ENCODE assay signal across 18 mouse cellular contexts in genomic region chr1:144690340-144690739, GRCm38 (mm10).
A peak's percentile ranks its signal among the peaks of the same experiment; 100 is the strongest.
DNase-seq lines count a peak whose midpoint lies in the region; ATAC-seq and TF ChIP-seq lines count a peak whose summit lies in the region.
"Had no signal": no experiment of that assay in that cellular context is flagged by ENCODE, and none has a peak within 500 bp of the region (broad histone marks: within the 10 kb centered on the region; RNA-seq: fewer than 3 reads in every experiment).

No protein-coding gene starts in this region.

- H3K27ac ChIP-seq in midbrain, embryonic 16.5 days (ENCODE audit: low read length): no peak overlapping the region
- H3K27ac ChIP-seq in midbrain, embryonic 13.5 days: no peak overlapping the region
- no peak overlapping the region for H3K27ac ChIP-seq in hindbrain, postnatal 0 days
- H3K27ac ChIP-seq: embryonic facial prominence, embryonic 10.5 days; embryonic facial prominence, embryonic 12.5 days; forebrain, embryonic 13.5 days; forebrain, embryonic 15.5 days had no signal

- no peak overlapping the region for H3K4me2 ChIP-seq in midbrain, embryonic 16.5 days (ENCODE audit: low read length)
- no peak overlapping the region for H3K4me2 ChIP-seq in midbrain, embryonic 13.5 days (replicated peaks)
- H3K4me2 ChIP-seq in hindbrain, postnatal 0 days (ENCODE audit: low read depth, low read length): no peak overlapping the region
- H3K4me2 ChIP-seq: embryonic facial prominence, embryonic 12.5 days; forebrain, embryonic 13.5 days; forebrain, embryonic 15.5 days had no signal

- H3K4me1 ChIP-seq in midbrain, embryonic 16.5 days (ENCODE audit: control insufficient read depth, insufficient read depth, low read length): no peaks in the 10 kb centered on the region
- H3K4me1 ChIP-seq in midbrain, embryonic 13.5 days (replicated peaks): no peaks in the 10 kb centered on the region
- H3K4me1 ChIP-seq in hindbrain, postnatal 0 days (ENCODE audit: insufficient read depth, low read length): no peaks in the 10 kb centered on the region
- H3K4me1 ChIP-seq: embryonic facial prominence, embryonic 10.5 days; embryonic facial prominence, embryonic 12.5 days; forebrain, embryonic 13.5 days; forebrain, embryonic 15.5 days had no signal

- H3K9ac ChIP-seq in midbrain, embryonic 16.5 days (ENCODE audit: low read depth, low read length): no peak overlapping the region
- H3K9ac ChIP-seq in midbrain, embryonic 13.5 days (replicated peaks): no peak overlapping the region
- no peak overlapping the region for H3K9ac ChIP-seq in hindbrain, postnatal 0 days (replicated peaks; ENCODE audit: low read length)
- H3K9ac ChIP-seq: embryonic facial prominence, embryonic 12.5 days; forebrain, embryonic 13.5 days; forebrain, embryonic 15.5 days; forebrain, postnatal 0 days had no signal

- H3K9me3 ChIP-seq in midbrain, embryonic 16.5 days (replicated peaks; ENCODE audit: control insufficient read depth, low read length, poor library complexity, severe bottlenecking): no peaks in the 10 kb centered on the region
- H3K9me3 ChIP-seq in midbrain, embryonic 13.5 days: no peaks in the 10 kb centered on the region
- H3K9me3 ChIP-seq in hindbrain, postnatal 0 days (ENCODE audit: low read length): no peaks in the 10 kb centered on the region
- H3K9me3 ChIP-seq: embryonic facial prominence, embryonic 10.5 days; embryonic facial prominence, embryonic 12.5 days; forebrain, embryonic 13.5 days; forebrain, embryonic 15.5 days had no signal

- intact Hi-C loops in gastrocnemius, postnatal 14 days (cut with DNase I; ENCODE audit: low total_unique reads): no loop called here

- H3K27me3 ChIP-seq in midbrain, embryonic 16.5 days (ENCODE audit: control insufficient read depth, insufficient read depth, low read depth, low read length): no peaks in the 10 kb centered on the region
- H3K27me3 ChIP-seq in midbrain, embryonic 13.5 days: no peaks in the 10 kb centered on the region
- no peaks in the 10 kb centered on the region for H3K27me3 ChIP-seq in hindbrain, postnatal 0 days (ENCODE audit: insufficient read depth, low read length)
- H3K27me3 ChIP-seq: embryonic facial prominence, embryonic 12.5 days; forebrain, embryonic 13.5 days; forebrain, embryonic 15.5 days had no signal

- H3K36me3 ChIP-seq in midbrain, embryonic 16.5 days (ENCODE audit: control insufficient read depth, insufficient read depth, low read length): no peaks in the 10 kb centered on the region
- no peaks in the 10 kb centered on the region for H3K36me3 ChIP-seq in midbrain, embryonic 13.5 days
- no peaks in the 10 kb centered on the region for H3K36me3 ChIP-seq in hindbrain, postnatal 0 days (ENCODE audit: insufficient read depth, low read length)
- H3K36me3 ChIP-seq: embryonic facial prominence, embryonic 10.5 days; embryonic facial prominence, embryonic 12.5 days; forebrain, embryonic 15.5 days had no signal

- WGBS in midbrain, embryonic 16.5 days: 62% methylated on average over 2 of the region's 2 CpGs
- 69% methylated on average over 2 of the region's 2 CpGs for WGBS in midbrain, embryonic 13.5 days
- 72% methylated on average over 2 of the region's 2 CpGs for WGBS in hindbrain, postnatal 0 days

- peak; percentile 28; the same call in 1 of the 2 replicates for ATAC-seq in midbrain, embryonic 16.5 days
- no peak for ATAC-seq in midbrain, embryonic 13.5 days
- peak; percentile 54; the same call in 1 of the 2 replicates for ATAC-seq in megakaryocyte progenitor cell, adult 5-6 weeks (replicated peaks; ENCODE audit: poor library complexity)
- ATAC-seq in hindbrain, postnatal 0 days: no peak
- ATAC-seq: forebrain, embryonic 13.5 days; forebrain, embryonic 15.5 days; forebrain, postnatal 0 days had no signal

- no peak for DNase-seq in gastrocnemius, postnatal 14 days
- DNase-seq in hindbrain, postnatal 0 days (ENCODE audit: low spot score): no peak
- DNase-seq: adrenal gland, adult 2 months; adrenal gland, postnatal 10 days; adrenal gland, postnatal 25 days; cerebellum, adult 11-12 months; cerebellum, adult 2 months; cerebellum, adult 9-10 months; cerebellum, postnatal 10 days; cerebellum, postnatal 25 days; forebrain, postnatal 0 days had no signal

- no peak for TF ChIP-seq CTCF in hindbrain, postnatal 0 days (IDR thresholded peaks at IDR 0.05; ENCODE audit: low read depth)

- H3K4me3 ChIP-seq in midbrain, embryonic 16.5 days (ENCODE audit: low read depth, low read length): no peak overlapping the region
- no peak overlapping the region for H3K4me3 ChIP-seq in midbrain, embryonic 13.5 days (replicated peaks)
- no peak overlapping the region for H3K4me3 ChIP-seq in hindbrain, postnatal 0 days (ENCODE audit: low read length)
- H3K4me3 ChIP-seq: embryonic facial prominence, embryonic 10.5 days; embryonic facial prominence, embryonic 12.5 days; forebrain, embryonic 13.5 days; forebrain, embryonic 15.5 days had no signal

Comparison
In these comparisons a context has a peak if more than half of its experiments do, and no peak if none do; other contexts are left out.
1. ATAC-seq: peak in midbrain, embryonic 16.5 days (single experiment) and megakaryocyte progenitor cell, adult 5-6 weeks (single experiment); none in midbrain, embryonic 13.5 days (single experiment) and hindbrain, postnatal 0 days (single experiment).